Comparison of ENCODE assay signal across 35 mouse cellular contexts in genomic region chr5:90879307-90880014, GRCm38 (mm10). TPM values are rescaled to one million over a fixed set of nuclear protein-coding genes. Genes with fewer than 3 reads are reported as not detected.
DNase-seq lines count a peak whose midpoint lies in the region; ATAC-seq lines count a peak whose summit lies in the region.
"Had no signal": no experiment of that assay in that cellular context is flagged by ENCODE, and none has a peak within 500 bp of the region (broad histone marks: within the 10 kb centered on the region; RNA-seq: fewer than 3 reads in every experiment).

No protein-coding gene starts in this region.

- WGBS in kidney, embryonic 14.5 days = 72% methylated on average over 3 of the region's 3 CpGs

- no peak overlapping the region for H3K9ac ChIP-seq in kidney, embryonic 14.5 days (ENCODE audit: low read depth, low read length)
- H3K9ac ChIP-seq: heart, embryonic 13.5 days; hindbrain, embryonic 15.5 days; liver, embryonic 12.5 days; liver, postnatal 0 days; midbrain, embryonic 15.5 days; stomach, embryonic 15.5 days had no signal

- H3K4me2 ChIP-seq in kidney, embryonic 14.5 days (replicated peaks; ENCODE audit: low read depth, low read length) = no peak overlapping the region
- H3K4me2 ChIP-seq: heart, embryonic 13.5 days; hindbrain, embryonic 15.5 days; liver, embryonic 12.5 days; midbrain, embryonic 15.5 days; stomach, embryonic 15.5 days had no signal

- no peak overlapping the region for H3K4me3 ChIP-seq in kidney, embryonic 14.5 days (ENCODE audit: low read length)
- H3K4me3 ChIP-seq: gastrocnemius, adult 2 months; heart, embryonic 13.5 days; hindbrain, embryonic 15.5 days; left cerebral cortex, adult 2 months; liver, embryonic 12.5 days; midbrain, embryonic 10.5 days; midbrain, embryonic 15.5 days; stomach, embryonic 15.5 days had no signal

- no peak overlapping the region for H3K27ac ChIP-seq in kidney, embryonic 14.5 days (ENCODE audit: low read depth, low read length)
- H3K27ac ChIP-seq: gastrocnemius, adult 2 months; heart, embryonic 13.5 days; hindbrain, embryonic 15.5 days; left cerebral cortex, adult 2 months; liver, embryonic 12.5 days; midbrain, embryonic 10.5 days; midbrain, embryonic 15.5 days; stomach, embryonic 15.5 days had no signal

- H3K36me3 ChIP-seq in kidney, embryonic 14.5 days (ENCODE audit: control insufficient read depth, insufficient read depth, low read length) = no peaks in the 10 kb centered on the region
- H3K36me3 ChIP-seq: heart, embryonic 13.5 days; hindbrain, embryonic 15.5 days; liver, embryonic 12.5 days; midbrain, embryonic 10.5 days; midbrain, embryonic 15.5 days; stomach, embryonic 15.5 days had no signal

- H3K9me3 ChIP-seq in kidney, embryonic 14.5 days (ENCODE audit: control insufficient read depth, low read length) = no peaks in the 10 kb centered on the region
- H3K9me3 ChIP-seq: heart, embryonic 13.5 days; hindbrain, embryonic 15.5 days; liver, embryonic 12.5 days; midbrain, embryonic 10.5 days; midbrain, embryonic 15.5 days; stomach, embryonic 15.5 days had no signal

- ATAC-seq in megakaryocyte, adult 5-6 weeks (ENCODE audit: poor library complexity, severe bottlenecking) = peak; percentile 39
- no peak for ATAC-seq in kidney, embryonic 14.5 days (ENCODE audit: low FRiP score, low TSS enrichment)
- ATAC-seq in erythroid progenitor cell, adult 5-6 weeks (replicated peaks; ENCODE audit: low FRiP score, poor library complexity, severe bottlenecking) = no peak
- ATAC-seq: forebrain, embryonic 16.5 days; liver, embryonic 12.5 days; liver, postnatal 0 days; midbrain, embryonic 15.5 days had no signal

- peak; percentile 40 for DNase-seq in lung, postnatal 36 days
- DNase-seq in lung, postnatal 10 days = no peak
- DNase-seq in MEL-GATA-1-ER (ENCODE audit: extremely low read depth, low read depth) = peak; percentile 36
- no peak for DNase-seq in layer of hippocampus, adult 18-20 months (ENCODE audit: low spot score in 2 of 2)
- DNase-seq: adrenal gland, adult 8-10 months; cerebellum, adult 8-10 months; cerebellum, postnatal 25 days; gastrocnemius, adult 2 months; heart, postnatal 10 days; kidney, adult 18-20 months; kidney, postnatal 36 days; liver, postnatal 0 days; lung, postnatal 4 days; right cerebral cortex, postnatal 25 days had no signal

- no peaks in the 10 kb centered on the region for H3K27me3 ChIP-seq in kidney, embryonic 14.5 days (ENCODE audit: control insufficient read depth, insufficient read depth, low read length)
- H3K27me3 ChIP-seq: heart, embryonic 13.5 days; hindbrain, embryonic 15.5 days; liver, embryonic 12.5 days; midbrain, embryonic 15.5 days; stomach, embryonic 15.5 days had no signal

- no peaks in the 10 kb centered on the region for H3K4me1 ChIP-seq in kidney, embryonic 14.5 days (ENCODE audit: control insufficient read depth, insufficient read depth, low read length)
- H3K4me1 ChIP-seq: hindbrain, embryonic 15.5 days; liver, embryonic 12.5 days; midbrain, embryonic 10.5 days; midbrain, embryonic 15.5 days; stomach, embryonic 15.5 days had no signal

RNA-seq across cellular contexts. Expression of gene Cxcl1, which starts 11.6 kb away (rescaled TPM):
- 0.36 TPM in 1 of 2 replicates, not detected in the other for total RNA-seq in megakaryocyte, adult 5-6 weeks (2015)
- total RNA-seq in megakaryocyte, adult 5-6 weeks (2017) = 0.16 and 0.70 TPM in 2 replicates
- 0.85 and 1.7 TPM in 2 replicates for polyA plus RNA-seq in kidney, embryonic 14.5 days (2014; fragmentation: Nextera tagmentation; extraction: Ambion mirVana)
- total RNA-seq in erythroid progenitor cell, adult 5-6 weeks (2015; ENCODE audit: low replicate concordance) = not detected in 2 replicates
- total RNA-seq in erythroid progenitor cell, adult 5-6 weeks (2017; ENCODE audit: low replicate concordance) = not detected in 2 replicates
- under 1 TPM; 0.27 to 0.36 TPM for total RNA-seq in layer of hippocampus, adult 18-20 months (2021)
- total RNA-seq: hematopoietic stem cell, adult 5-6 weeks; left cerebral cortex, postnatal 36 days; neutrophil, adult 5-6 weeks had no signal
- polyA plus RNA-seq: forebrain, embryonic 11.5 days; forebrain, embryonic 16.5 days; midbrain, embryonic 10.5 days; neural tube, embryonic 11.5 days had no signal

RNA-seq across cellular contexts. Expression of gene Cxcl2, which starts 24.2 kb away (rescaled TPM):
- total RNA-seq in megakaryocyte, adult 5-6 weeks (2015) = 12.9 and 38.9 TPM in 2 replicates
- total RNA-seq in megakaryocyte, adult 5-6 weeks (2017) = 19.7 and 51.7 TPM in 2 replicates
- polyA plus RNA-seq in kidney, embryonic 14.5 days (2014; fragmentation: Nextera tagmentation; extraction: Ambion mirVana) = 0.13 TPM in 1 of 2 replicates, not detected in the other
- 2.9 TPM in 1 of 2 replicates, not detected in the other for total RNA-seq in erythroid progenitor cell, adult 5-6 weeks (2015; ENCODE audit: low replicate concordance)
- total RNA-seq in erythroid progenitor cell, adult 5-6 weeks (2017; ENCODE audit: low replicate concordance) = 1.1 TPM in 1 of 2 replicates, not detected in the other
- not detected for total RNA-seq in layer of hippocampus, adult 18-20 months (2021)
- total RNA-seq: gastrocnemius, adult 2 months; gastrocnemius, postnatal 4 days; heart, postnatal 10 days; layer of hippocampus, postnatal 10 days; left cerebral cortex, adult 2 months; left cerebral cortex, postnatal 36 days had no signal
- polyA plus RNA-seq: C2C12; embryonic facial prominence, embryonic 11.5 days; forebrain, embryonic 11.5 days; forebrain, embryonic 16.5 days; heart, embryonic 13.5 days; hindbrain, embryonic 15.5 days; intestine, embryonic 14.5 days; liver, embryonic 12.5 days; midbrain, embryonic 10.5 days; midbrain, embryonic 15.5 days; neural tube, embryonic 11.5 days; stomach, embryonic 15.5 days had no signal

RNA-seq across cellular contexts. Expression of gene Mthfd2l, which starts 51.5 kb away (rescaled TPM):
- 3.3 and 4.4 TPM in 2 replicates for total RNA-seq in megakaryocyte, adult 5-6 weeks (2015)
- 3.2 and 9.7 TPM in 2 replicates for total RNA-seq in megakaryocyte, adult 5-6 weeks (2017)
- polyA plus RNA-seq in kidney, embryonic 14.5 days (2014; fragmentation: Nextera tagmentation; extraction: Ambion mirVana) = 59.5 and 72.7 TPM in 2 replicates
- total RNA-seq in erythroid progenitor cell, adult 5-6 weeks (2015; ENCODE audit: low replicate concordance) = not detected in 2 replicates
- total RNA-seq in erythroid progenitor cell, adult 5-6 weeks (2017; ENCODE audit: low replicate concordance) = 3.7 and 6.5 TPM in 2 replicates
- 10 to 100 TPM; 18.8 to 20.3 TPM for total RNA-seq in layer of hippocampus, adult 18-20 months (2021)

Comparison
In these comparisons a context has a peak if more than half of its experiments do, and no peak if none do; other contexts are left out.
1. DNase-seq: peak in lung, postnatal 36 days (single experiment) and MEL-GATA-1-ER (single experiment); none in lung, postnatal 10 days (single experiment) and layer of hippocampus, adult 18-20 months (0 of 2).